Mouse (Mus musculus): ENCODE measurements around the gene Olfr1342. TPM values are rescaled to one million over a fixed set of nuclear protein-coding genes. Genes with fewer than 3 reads are reported as not detected.

Gene Olfr1342
- polyA plus RNA-seq, 1 experiment from 2014 or later: 0.74 TPM

DNA sequence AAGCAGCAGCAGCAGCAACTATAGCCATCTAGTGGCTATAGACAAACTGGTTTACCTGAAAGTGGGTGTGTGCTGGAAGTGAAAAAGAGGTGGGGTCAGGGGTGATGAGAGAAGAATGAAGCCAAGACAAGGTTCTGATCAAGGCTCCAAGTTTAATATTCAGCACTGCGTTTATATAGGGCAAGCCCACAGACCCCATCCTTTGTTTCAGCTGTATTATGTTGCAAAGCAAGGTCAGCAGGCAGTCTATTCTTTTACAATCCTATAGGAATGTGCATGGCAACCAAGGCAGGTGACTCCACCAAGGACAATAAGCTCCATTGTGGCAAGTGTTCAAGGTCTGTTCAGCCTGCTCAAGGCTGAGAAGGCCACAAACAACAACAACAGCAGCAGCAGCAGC lies 19.1 kb upstream of the Olfr1342 start:
- 53% methylated on average over 1 of the region's 1 CpGs for WGBS
- Histone ChIP-seq H3K4me1 (ENCODE audit: insufficient read depth) (no peaks in the 10 kb centered on the region), H3K4me2 (no peak overlapping the region), H3K9ac (no peak overlapping the region), H3K27me3 (ENCODE audit: insufficient read depth, low read length) (no peaks in the 10 kb centered on the region), H3K9me3 (ENCODE audit: low read depth, low read length) (no peaks in the 10 kb centered on the region), H3K36me3 (ENCODE audit: insufficient read depth) (no peaks in the 10 kb centered on the region), H3K4me3 (ENCODE audit: low read depth, low read length) (no peak overlapping the region), H3K27ac (ENCODE audit: low read depth) (no peak overlapping the region)
- ATAC-seq (ENCODE audit: insufficient read depth): no peak
- TF ChIP-seq CTCF (IDR thresholded peaks at IDR 0.05; ENCODE audit: low read depth): no peak
- no peak for DNase-seq

DNA sequence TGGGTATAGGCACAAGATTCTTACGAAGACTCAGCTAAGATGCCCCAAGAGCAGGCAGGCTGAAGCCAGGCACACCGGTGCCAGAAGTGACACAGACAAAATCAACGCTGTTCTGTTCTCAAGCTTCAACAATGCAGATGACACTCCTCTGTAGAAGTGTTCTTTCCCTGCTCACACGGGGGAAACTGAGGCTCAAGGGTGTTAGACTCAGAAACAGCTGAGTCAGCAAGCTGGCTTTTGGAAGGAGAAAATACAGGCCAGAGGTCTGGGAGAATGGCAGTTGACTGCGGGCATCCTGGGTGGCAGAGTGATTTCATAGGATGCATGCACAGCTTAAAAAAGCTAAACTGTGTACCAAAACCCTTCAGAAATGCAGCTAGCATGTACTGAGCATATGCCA lies 15.5 kb upstream of the Olfr1342 start:
- Histone ChIP-seq H3K36me3 (ENCODE audit: insufficient read depth) (no peaks in the 10 kb centered on the region), H3K9me3 (ENCODE audit: low read depth, low read length) (no peaks in the 10 kb centered on the region), H3K4me1 (ENCODE audit: insufficient read depth) (no peaks in the 10 kb centered on the region), H3K27me3 (ENCODE audit: insufficient read depth, low read length) (no peaks in the 10 kb centered on the region), H3K27ac (ENCODE audit: low read depth) (no peak overlapping the region), H3K9ac (no peak overlapping the region), H3K4me3 (ENCODE audit: low read depth, low read length) (no peak overlapping the region), H3K4me2 (no peak overlapping the region)
- TF ChIP-seq CTCF (IDR thresholded peaks at IDR 0.05; ENCODE audit: low read depth): no peak
- no peak for ATAC-seq (ENCODE audit: insufficient read depth)
- no peak for DNase-seq
- 77% methylated on average over 5 of the region's 5 CpGs for WGBS

DNA sequence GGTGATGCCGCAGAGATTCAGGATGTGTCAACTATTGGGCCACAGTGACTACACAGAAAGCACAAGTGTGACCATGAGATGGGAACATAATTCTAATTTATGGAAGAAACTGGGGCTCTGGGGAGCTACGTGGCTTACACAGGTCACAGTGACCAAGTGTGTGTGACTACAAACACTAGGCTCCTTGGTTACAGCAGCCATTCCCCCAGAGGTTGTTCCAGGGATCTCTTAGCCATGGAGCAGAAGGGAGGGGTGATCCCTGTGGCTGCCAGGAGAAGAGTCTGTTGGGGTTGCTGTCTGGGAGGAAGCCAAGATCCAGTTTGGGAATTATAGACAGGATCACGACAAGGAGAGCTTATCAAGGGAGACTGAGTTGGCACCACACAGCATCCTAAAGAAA lies 10.7 kb upstream of the Olfr1342 start, which contains the start of gene Olfr1341:
Gene Olfr1341 (plus strand): TSS at position 301 of the 400 bp plus-strand sequence.
- no peak for TF ChIP-seq CTCF (IDR thresholded peaks at IDR 0.05; ENCODE audit: low read depth)
- H3K36me3 ChIP-seq (ENCODE audit: insufficient read depth): no peaks in the 10 kb centered on the region
- no peak within 1 kb of the TSS for H3K4me2 ChIP-seq
- H3K27me3 ChIP-seq (ENCODE audit: insufficient read depth, low read length): no peaks in the 10 kb centered on the region
- ATAC-seq (ENCODE audit: insufficient read depth): no peak
- H3K4me1 ChIP-seq (ENCODE audit: insufficient read depth): no peaks in the 10 kb centered on the region
- H3K9me3 ChIP-seq (ENCODE audit: low read depth, low read length): no peaks in the 10 kb centered on the region
- 71% methylated on average over 3 of the region's 3 CpGs for WGBS
- no peak within 1 kb of the TSS for H3K4me3 ChIP-seq (ENCODE audit: low read depth, low read length)
- H3K27ac ChIP-seq (ENCODE audit: low read depth): no peak within 1 kb of the TSS
- no peak within 1 kb of the TSS for H3K9ac ChIP-seq
- no peak for DNase-seq

DNA sequence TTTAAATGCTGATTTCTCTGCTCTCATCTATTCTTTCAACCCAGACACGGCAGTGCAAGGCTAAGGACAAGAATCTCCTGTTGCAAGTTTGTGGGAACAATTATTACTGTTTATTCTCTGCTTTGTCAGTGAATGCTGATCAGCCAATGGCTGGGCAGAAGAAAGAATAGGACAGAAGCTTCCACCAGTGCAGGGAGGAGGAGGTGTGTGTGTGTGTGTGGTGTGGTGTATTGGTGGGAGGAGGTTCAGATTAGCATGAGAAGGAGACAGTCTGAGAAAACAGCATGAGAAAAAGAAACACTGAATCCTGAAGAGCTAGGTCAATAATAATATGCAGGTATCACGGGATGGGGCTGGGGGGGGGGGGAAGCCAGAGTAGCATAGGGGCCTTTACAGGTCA lies 1.3 kb upstream of the Olfr1342 start:
- no peaks in the 10 kb centered on the region for H3K27me3 ChIP-seq (ENCODE audit: insufficient read depth, low read length)
- 53% methylated on average over 2 of the region's 2 CpGs for WGBS
- TF ChIP-seq CTCF (IDR thresholded peaks at IDR 0.05; ENCODE audit: low read depth): no peak
- H3K9ac ChIP-seq: no peak overlapping the region
- DNase-seq (no peak), ATAC-seq (ENCODE audit: insufficient read depth) (no peak)
- H3K9me3 ChIP-seq (ENCODE audit: low read depth, low read length): no peaks in the 10 kb centered on the region
- H3K4me2 ChIP-seq: no peak overlapping the region
- no peak overlapping the region for H3K4me3 ChIP-seq (ENCODE audit: low read depth, low read length)
- no peaks in the 10 kb centered on the region for H3K36me3 ChIP-seq (ENCODE audit: insufficient read depth)
- H3K27ac ChIP-seq (ENCODE audit: low read depth): no peak overlapping the region
- no peaks in the 10 kb centered on the region for H3K4me1 ChIP-seq (ENCODE audit: insufficient read depth)

GRCm38 (mm10) chr4:118687086-118687485 lies 5.5 kb downstream of the Olfr1342 start:
- Histone ChIP-seq H3K27ac (ENCODE audit: low read depth) (no peak overlapping the region), H3K4me2 (no peak overlapping the region), H3K4me1 (ENCODE audit: insufficient read depth) (no peaks in the 10 kb centered on the region), H3K9me3 (ENCODE audit: low read depth, low read length) (no peaks in the 10 kb centered on the region), H3K27me3 (ENCODE audit: insufficient read depth, low read length) (no peaks in the 10 kb centered on the region), H3K4me3 (ENCODE audit: low read depth, low read length) (no peak overlapping the region), H3K9ac (no peak overlapping the region), H3K36me3 (ENCODE audit: insufficient read depth) (no peaks in the 10 kb centered on the region)
- ATAC-seq (ENCODE audit: insufficient read depth): peak; percentile 35; the same call in 1 of the 2 replicates
- DNase-seq: peak; percentile 21
- 20% methylated on average over 2 of the region's 2 CpGs for WGBS
- no peak for TF ChIP-seq CTCF (IDR thresholded peaks at IDR 0.05; ENCODE audit: low read depth)

GRCm38 (mm10) chr4:118658652-118659051 lies 33.9 kb downstream of the Olfr1342 start, which contains the start of gene Olfr62:
Gene Olfr62, plus strand, starts transcription at chr4:118658952.
- H3K9ac ChIP-seq: no peak within 1 kb of the TSS
- no peaks in the 10 kb centered on the region for H3K36me3 ChIP-seq (ENCODE audit: insufficient read depth)
- no peak within 1 kb of the TSS for H3K4me3 ChIP-seq (ENCODE audit: low read depth, low read length)
- H3K9me3 ChIP-seq (ENCODE audit: low read depth, low read length): no peaks in the 10 kb centered on the region
- ATAC-seq (ENCODE audit: insufficient read depth) (no peak), DNase-seq (no peak)
- H3K4me2 ChIP-seq: no peak within 1 kb of the TSS
- H3K27ac ChIP-seq (ENCODE audit: low read depth): no peak within 1 kb of the TSS
- no peak for TF ChIP-seq CTCF (IDR thresholded peaks at IDR 0.05; ENCODE audit: low read depth)
- H3K27me3 ChIP-seq (ENCODE audit: insufficient read depth, low read length): no peaks in the 10 kb centered on the region
- H3K4me1 ChIP-seq (ENCODE audit: insufficient read depth): no peaks in the 10 kb centered on the region

DNA sequence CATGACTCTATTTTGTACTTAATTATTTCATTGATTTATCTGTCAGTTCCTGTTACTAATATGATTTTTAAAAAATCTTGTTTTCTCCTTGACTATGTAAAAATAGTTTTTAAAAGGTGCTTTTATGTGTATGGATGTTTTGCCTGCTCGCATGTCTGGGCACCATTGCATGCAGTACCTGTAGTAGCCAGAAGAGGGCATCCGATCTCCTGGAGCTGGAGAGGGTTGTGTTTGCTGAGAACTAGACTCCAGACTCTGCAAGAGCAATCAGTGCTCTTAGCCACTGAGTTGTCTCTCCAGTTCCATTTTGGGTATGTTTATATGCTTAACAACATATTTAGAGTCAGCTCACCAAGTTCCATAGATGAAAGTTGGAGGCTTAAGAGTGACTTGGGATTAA lies 47.3 kb downstream of the Olfr1342 start:
- Histone ChIP-seq H3K4me2 (no peak overlapping the region), H3K9ac (no peak overlapping the region), H3K27ac (ENCODE audit: low read depth) (no peak overlapping the region), H3K36me3 (ENCODE audit: insufficient read depth) (no peaks in the 10 kb centered on the region), H3K4me3 (ENCODE audit: low read depth, low read length) (no peak overlapping the region), H3K4me1 (ENCODE audit: insufficient read depth) (no peaks in the 10 kb centered on the region), H3K9me3 (ENCODE audit: low read depth, low read length) (no peaks in the 10 kb centered on the region), H3K27me3 (ENCODE audit: insufficient read depth, low read length) (no peaks in the 10 kb centered on the region)
- WGBS: 7% methylated on average over 2 of the region's 2 CpGs
- no peak for ATAC-seq (ENCODE audit: insufficient read depth)
- peak; percentile 79 for DNase-seq
- peak; percentile 88 for TF ChIP-seq CTCF (IDR thresholded peaks at IDR 0.05; ENCODE audit: low read depth)
